Mouse (Mus musculus) stomach, embryonic 14.5 days (tissue): ENCODE data around the gene Dclre1c. TPM values are rescaled to one million over a fixed set of nuclear protein-coding genes. Genes with fewer than 3 reads are reported as not detected.

Experiments used
- polyA plus RNA-seq: library from polyadenylated mRNA; unstranded; fragments of >200 nt; fragmentation: Nextera tagmentation; extraction: Ambion mirVana; gene quantifications from 2 replicates; pipeline ENCODE4 v1.2.1, GENCODE M21; 2014

Dclre1c gene
- polyA plus RNA-seq, 1 experiment from 2014 or later = 6.4 TPM

Other genes with a start within 250 kb of the Dclre1c start
- 49.5 and 49.8 TPM in 2 replicates for gene Nmt2, start 139.9 kb upstream of the Dclre1c start, polyA plus RNA-seq
- 23.3 and 25.4 TPM in 2 replicates for gene Rpp38, start 91.5 kb upstream of the Dclre1c start, polyA plus RNA-seq
- 1.1 and 1.4 TPM in 2 replicates for gene Acbd7, start 88.0 kb upstream of the Dclre1c start, polyA plus RNA-seq
- not detected in 2 replicates for gene Olah, start 26.9 kb upstream of the Dclre1c start, polyA plus RNA-seq
- gene Meig1, start 1.5 kb upstream of the Dclre1c start, polyA plus RNA-seq = not detected in 2 replicates
- gene Suv39h2, start 50.9 kb downstream of the Dclre1c start, polyA plus RNA-seq = 16.8 and 17.9 TPM in 2 replicates
- gene Gm45902, start 88.7 kb downstream of the Dclre1c start, polyA plus RNA-seq = 4.8 and 6.8 TPM in 2 replicates
- gene Hspa14, start 88.7 kb downstream of the Dclre1c start, polyA plus RNA-seq = 103 TPM in 2 replicates
- 0.10 and 0.62 TPM in 2 replicates for gene Cdnf, start 88.9 kb downstream of the Dclre1c start, polyA plus RNA-seq
- 55.4 and 59.2 TPM in 2 replicates for gene Fam107b, start 146.4 kb downstream of the Dclre1c start, polyA plus RNA-seq